Mouse (Mus musculus) MEL (cell line): ENCODE measurements around the gene Pim2. TPM values are rescaled to one million over a fixed set of nuclear protein-coding genes. Genes with fewer than 3 reads are reported as not detected.

Experiments used
- DNase-seq: peaks from one replicate; pipeline ENCODE4 v3.0.0; 2011; ENCODE audit warnings: low read depth, low spot score
- H3K27ac ChIP-seq: 2 replicates; pipeline ENCODE4 v1.5.1; 2012; ENCODE audit warnings: low read depth, mild to moderate bottlenecking, control low read depth, low read length, moderate library complexity; ENCODE audit not compliant: control insufficient read depth
- H3K27me3 ChIP-seq, 2 experiments: fragments of 150-350 bp in 1 of 2; sonication (generic) in 1 of 2; 2 replicates each; pipeline ENCODE4 v1.6.1; 2012; ENCODE audit warnings: low read length in 2 of 2, mild to moderate bottlenecking in 2 of 2, improper control_type of control experiment in 1 of 2, moderate library complexity in 1 of 2; ENCODE audit not compliant: insufficient read depth in 2 of 2, control insufficient read depth in 1 of 2
- H3K36me3 ChIP-seq, 2 experiments: 2 replicates each; pipeline ENCODE4 v1.6.1; 2012 to 2014; ENCODE audit warnings: low read length in 2 of 2, improper control_type of control experiment in 1 of 2, inconsistent platforms in 1 of 2, mild to moderate bottlenecking in 1 of 2; ENCODE audit not compliant: insufficient read depth in 2 of 2, control insufficient read depth in 1 of 2
- H3K4me1 ChIP-seq, 2 experiments: fragments of 150-350 bp in 1 of 2; sonication (generic) in 1 of 2; 2 replicates each; pipeline ENCODE4 v1.6.1; 2012; ENCODE audit warnings: low read length in 2 of 2, improper control_type of control experiment in 1 of 2, mild to moderate bottlenecking in 1 of 2; ENCODE audit not compliant: insufficient read depth in 2 of 2, control insufficient read depth in 1 of 2
- H3K4me3 ChIP-seq, 2 experiments: fragments of 150-350 bp in 1 of 2; sonication (generic) in 1 of 2; 2 replicates each; pipeline ENCODE4 v1.5.1; 2012; ENCODE audit warnings: low read depth in 2 of 2, low read length in 2 of 2, mild to moderate bottlenecking in 2 of 2, moderate library complexity in 2 of 2, control low read depth in 1 of 2, improper control_type of control experiment in 1 of 2; ENCODE audit not compliant: control insufficient read depth in 1 of 2, insufficient read depth in 1 of 2
- H3K79me2 ChIP-seq: 2 replicates; pipeline ENCODE4 v1.6.1; 2012; ENCODE audit warnings: mild to moderate bottlenecking, low read length, moderate library complexity; ENCODE audit not compliant: control insufficient read depth, poor library complexity, insufficient read depth
- H3K9ac ChIP-seq: 2 replicates; pipeline ENCODE4 v1.6.1; 2012; ENCODE audit warnings: low read depth, mild to moderate bottlenecking, control low read depth, low read length, moderate library complexity; ENCODE audit not compliant: control insufficient read depth, poor library complexity, severe bottlenecking
- H3K9me3 ChIP-seq: fragments of 150-350 bp; sonication (generic); replicated peaks from 2 replicates; pipeline ENCODE4 v1.6.1; 2012; ENCODE audit warnings: mild to moderate bottlenecking, low read length, improper control_type of control experiment, moderate library complexity; ENCODE audit not compliant: insufficient read depth
- CHD1 ChIP-seq: IDR thresholded peaks from 2 replicates; pipeline ENCODE4 v1.6.1; 2012; ENCODE audit warnings: low read depth, mild to moderate bottlenecking, inconsistent platforms, low read length, improper control_type of control experiment
- E2F4 ChIP-seq: IDR thresholded peaks from 2 replicates; pipeline ENCODE4 v1.6.1; 2011; ENCODE audit warnings: low read depth, low read length, improper control_type of control experiment, borderline replicate concordance
- ELF1 ChIP-seq: IDR thresholded peaks from 2 replicates; pipeline ENCODE4 v1.6.1; 2014; ENCODE audit warnings: low read depth, mild to moderate bottlenecking, inconsistent platforms, low read length, improper control_type of control experiment, moderate library complexity
- GABPA ChIP-seq: IDR thresholded peaks from 2 replicates; pipeline ENCODE4 v1.6.1; 2012; ENCODE audit warnings: low read depth, mild to moderate bottlenecking, inconsistent platforms, low read length, improper control_type of control experiment, moderate library complexity
- GATA1 ChIP-seq: IDR thresholded peaks from 2 replicates; pipeline ENCODE4 v1.6.1; 2011; ENCODE audit warnings: low read depth, low read length, improper control_type of control experiment
- KAT2A ChIP-seq: conservative IDR thresholded peaks from 2 replicates; pipeline ENCODE4 v1.6.1; 2012; ENCODE audit warnings: low read depth, low read length, improper control_type of control experiment, inconsistent platforms
- MAX ChIP-seq: IDR thresholded peaks from 2 replicates; pipeline ENCODE4 v1.6.1; 2011; ENCODE audit warnings: low read length, improper control_type of control experiment
- MAZ ChIP-seq: IDR thresholded peaks from 2 replicates; pipeline ENCODE4 v1.6.1; 2012; ENCODE audit warnings: low read depth, mild to moderate bottlenecking, inconsistent platforms, low read length, improper control_type of control experiment
- MYC ChIP-seq: IDR thresholded peaks from 2 replicates; pipeline ENCODE4 v1.6.1; 2011; ENCODE audit warnings: low read depth, mild to moderate bottlenecking, low read length, improper control_type of control experiment, moderate library complexity
- NELFE ChIP-seq: IDR thresholded peaks from 2 replicates; pipeline ENCODE4 v1.6.1; 2011; ENCODE audit warnings: low read depth, low read length, improper control_type of control experiment
- POLR2AphosphoS5 ChIP-seq: IDR thresholded peaks from 2 replicates; pipeline ENCODE4 v1.6.1; 2012; ENCODE audit warnings: low read depth, borderline replicate concordance, mild to moderate bottlenecking, inconsistent platforms, low read length, moderate library complexity, mixed read lengths
- TCF12 ChIP-seq: IDR thresholded peaks from 2 replicates; pipeline ENCODE4 v1.6.1; 2014; ENCODE audit warnings: low read depth, mild to moderate bottlenecking, inconsistent platforms, low read length, improper control_type of control experiment, moderate library complexity
- USF1 ChIP-seq: IDR thresholded peaks from 2 replicates; pipeline ENCODE4 v1.6.1; 2014; ENCODE audit warnings: low read depth, mild to moderate bottlenecking, inconsistent platforms, low read length, improper control_type of control experiment, moderate library complexity
- ZKSCAN1 ChIP-seq: IDR thresholded peaks from 2 replicates; pipeline ENCODE4 v1.6.1; 2012; ENCODE audit warnings: low read depth, mild to moderate bottlenecking, inconsistent platforms, low read length, improper control_type of control experiment, moderate library complexity
- ZMIZ1 ChIP-seq: IDR thresholded peaks from 2 replicates; pipeline ENCODE4 v1.6.1; 2012; ENCODE audit warnings: low read depth, mild to moderate bottlenecking, inconsistent platforms, low read length, improper control_type of control experiment, moderate library complexity
- polyA plus RNA-seq, 2 experiments: library from polyadenylated mRNA; stranded (reverse) in 1 of 2; unstranded in 1 of 2; fragments of >175 nt in 1 of 2; fragments of >200 nt in 1 of 2; gene quantifications; 2 replicates each; pipeline versions ENCODE4 v1.2.1 to v1.2.4; 2012; ENCODE audit warnings: low replicate concordance in 2 of 2, low read depth in 1 of 2; ENCODE audit not compliant: insufficient read length in 2 of 2, insufficient read depth in 1 of 2, missing spikeins in 1 of 2
- total RNA-seq: library from RNA; depleted of rRNA; stranded (reverse); fragments of 300-350 nt; gene quantifications from 2 replicates; pipeline ENCODE4 v1.2.3, GENCODE M21; 2012

Gene Pim2
- total and polyA plus RNA-seq, 3 experiments, result 6.4 to 21.7 TPM; not detected in 1

DNA sequence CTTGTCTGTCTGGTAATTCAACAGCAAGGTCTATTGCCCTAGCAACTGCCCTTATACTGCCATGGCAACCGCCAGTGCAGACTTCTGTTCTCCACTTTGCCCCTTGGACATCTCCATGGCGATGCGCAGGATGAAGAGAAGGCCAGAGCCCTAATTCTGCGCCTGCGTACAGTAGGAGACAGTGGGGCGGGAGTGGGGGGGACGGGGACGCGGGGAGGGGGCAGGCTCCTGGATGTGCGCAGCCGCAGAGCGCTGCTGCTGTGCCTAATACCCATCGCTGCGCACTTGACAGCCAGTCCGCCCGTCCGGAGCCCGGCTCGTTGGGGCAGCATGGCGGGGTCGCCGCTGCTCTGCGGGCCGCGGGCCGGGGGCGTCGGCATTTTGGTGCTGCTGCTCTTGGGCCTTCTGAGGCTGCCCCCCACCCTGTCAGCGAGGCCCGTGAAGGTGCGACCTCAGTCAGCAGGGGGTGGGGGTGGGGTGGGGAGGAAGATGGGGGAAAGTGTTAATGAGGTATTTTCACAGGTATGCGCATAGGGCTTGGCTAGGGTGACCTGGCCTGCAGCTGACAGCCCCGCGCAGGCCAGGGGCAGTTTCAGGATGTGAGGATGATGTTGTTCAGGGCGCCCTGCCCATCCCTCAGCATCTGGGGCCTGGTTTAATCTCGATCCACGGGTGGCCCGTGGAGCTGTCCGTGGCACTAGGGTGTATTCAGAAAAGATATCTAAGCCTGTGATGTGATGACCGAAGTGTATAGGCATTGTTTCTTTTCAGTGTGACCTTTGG is 41.7 kb downstream of the Pim2 start, which contains the start of gene Pcsk1n:
Gene Pcsk1n (plus strand): TSS at position 222 of the 783 bp plus-strand sequence.
- H3K36me3 ChIP-seq, result peaks cover 0 to 2% of the 10 kb centered on the region in 2 experiments; a peak in 1 of 4 replicates
- no peak for TF ChIP-seq POLR2AphosphoS5
- no peak for TF ChIP-seq MAZ
- TF ChIP-seq CHD1, result no peak
- TF ChIP-seq ZKSCAN1, result no peak
- TF ChIP-seq USF1, result no peak
- no peak for TF ChIP-seq NELFE
- no peak for TF ChIP-seq E2F4
- TF ChIP-seq GABPA, result no peak
- no peak for TF ChIP-seq GATA1

DNA sequence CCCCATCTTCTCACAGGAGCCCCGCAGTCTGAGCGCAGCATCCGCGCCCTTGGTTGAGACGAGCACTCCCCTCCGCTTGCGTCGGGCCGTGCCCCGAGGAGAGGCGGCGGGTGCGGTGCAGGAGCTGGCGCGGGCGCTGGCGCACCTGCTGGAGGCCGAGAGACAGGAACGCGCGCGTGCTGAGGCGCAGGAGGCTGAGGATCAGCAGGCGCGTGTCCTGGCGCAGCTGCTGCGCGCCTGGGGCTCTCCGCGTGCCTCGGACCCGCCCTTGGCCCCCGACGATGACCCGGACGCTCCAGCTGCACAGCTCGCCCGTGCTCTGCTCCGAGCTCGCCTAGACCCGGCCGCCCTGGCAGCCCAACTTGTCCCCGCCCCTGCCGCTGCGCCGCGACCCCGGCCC is 44.0 kb downstream of the Pim2 start:
- Histone ChIP-seq H3K9me3 (no peaks in the 10 kb centered on the region), H3K4me3 (no peak overlapping the region), H3K9ac (no peak overlapping the region), H3K27me3 (peaks cover 0 to 2% of the 10 kb centered on the region in 2 experiments; a peak in 3 of 4 replicates), H3K79me2 (no peaks in the 10 kb centered on the region), H3K36me3 (peaks cover 0 to 2% of the 10 kb centered on the region in 2 experiments; a peak in 1 of 4 replicates), H3K27ac (no peak overlapping the region), H3K4me1 (no peaks in the 10 kb centered on the region)
- DNase-seq, result no peak
- TF ChIP-seq TCF12 (no peak), CHD1 (no peak), MYC (no peak), KAT2A (no peak), ZKSCAN1 (no peak), ZMIZ1 (no peak), ELF1 (no peak), MAX (no peak), NELFE (no peak), MAZ (no peak)

More for the DNA sequence above, 41.7 kb downstream of the Pim2 start, which contains the start of gene Pcsk1n:
- no peak for DNase-seq
- H3K9me3 ChIP-seq, result no peaks in the 10 kb centered on the region
- no peak within 1 kb of the TSS for H3K9ac ChIP-seq
- no peaks in the 10 kb centered on the region for H3K79me2 ChIP-seq
- H3K27ac ChIP-seq, result no peak within 1 kb of the TSS
- H3K4me3 ChIP-seq, result no peak within 1 kb of the TSS
- no peaks in the 10 kb centered on the region for H3K4me1 ChIP-seq
- H3K27me3 ChIP-seq, result no peaks in the 10 kb centered on the region; a peak in 3 of 4 replicates
